Mouse (Mus musculus): ENCODE data around the gene Rit1. TPM values are rescaled to one million over a fixed set of nuclear protein-coding genes. Genes with fewer than 3 reads are reported as not detected.
A peak's percentile ranks its signal among the peaks of the same experiment; 100 is the strongest.

Rit1 gene
- total and polyA plus RNA-seq, 3 experiments = 18.4 to 28.7 (median 23.7) TPM

DNA sequence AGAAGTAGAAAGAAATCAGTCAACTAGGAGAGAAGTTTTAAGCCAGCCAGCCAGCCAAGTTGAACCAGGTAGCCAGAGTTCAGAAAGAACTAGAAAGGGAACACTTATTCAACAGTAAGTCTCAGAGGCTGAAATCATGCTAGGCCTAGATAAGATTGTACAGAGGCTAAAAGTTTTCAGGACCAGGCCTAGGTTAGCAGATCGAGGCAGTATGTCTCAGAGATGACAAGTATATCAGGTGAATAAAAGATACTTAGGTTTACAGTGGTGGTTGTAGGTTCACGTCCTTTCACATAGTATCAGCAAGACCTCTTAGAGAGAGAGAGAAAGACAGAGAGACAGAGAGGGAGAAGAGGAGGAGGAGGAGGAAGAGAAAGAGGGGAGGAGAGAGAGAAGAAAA, 32.8 kb upstream of the Rit1 start:
- H3K27me3 ChIP-seq (replicated peaks) = no peaks in the 10 kb centered on the region
- no peak overlapping the region for H3K4me2 ChIP-seq (ENCODE audit: insufficient read depth, low read depth, poor library complexity, severe bottlenecking)
- TF ChIP-seq GABPA (IDR thresholded peaks at IDR 0.05; ENCODE audit: insufficient replicate concordance, low read depth, low read length) (no peak), POLR2A (IDR thresholded peaks at IDR 0.05; ENCODE audit: low read depth, low read length) (no peak), SMC3 (IDR thresholded peaks at IDR 0.05; ENCODE audit: low read depth, low read length) (no peak), ZKSCAN1 (IDR thresholded peaks at IDR 0.05; ENCODE audit: borderline replicate concordance, low read depth, low read length) (no peak), CHD1 (IDR thresholded peaks at IDR 0.05; ENCODE audit: low read depth, low read length) (no peak), MEF2A (IDR thresholded peaks at IDR 0.05; ENCODE audit: borderline replicate concordance, low read depth, low read length) (no peak), MXI1 (IDR thresholded peaks at IDR 0.05; ENCODE audit: low read depth, low read length) (no peak), HCFC1 (IDR thresholded peaks at IDR 0.05; ENCODE audit: low read depth, low read length) (no peak), USF2 (conservative IDR thresholded peaks at IDR 0.05; ENCODE audit: low read depth, low read length) (no peak), MAZ (IDR thresholded peaks at IDR 0.05; ENCODE audit: low read depth, low read length) (no peak)
- no peak overlapping the region for H3K9ac ChIP-seq (ENCODE audit: insufficient read depth, low read depth)
- in situ Hi-C loops (cut with MboI; ENCODE audit: low pct_ligation_motif_present, low pct_unique_long_range_greater_than_20kb, low sequenced_read_pairs) (loop anchor here (25.0 kb wide), 1 partner anchor 178 kb away; no protein-coding TSS in a partner anchor), dilution Hi-C loops (cut with MboI; ENCODE audit: extremely low pct_ligation_motif_present, extremely low pct_unique_long_range_greater_than_20kb, low sequenced_read_pairs) (no loop called here)
- H3K36me3 ChIP-seq (replicated peaks in 1 of 2; ENCODE audit: control insufficient read depth in 1 of 2, insufficient read depth in 1 of 2, low read length in 1 of 2) = peaks cover 6 to 13% of the 10 kb centered on the region in 2 experiments
- H3K4me3 ChIP-seq (replicated peaks in 1 of 3; ENCODE audit: low read depth in 2 of 3, low read length in 2 of 3, poor library complexity in 1 of 3) = no peak overlapping the region
- no peaks in the 10 kb centered on the region for H3K9me3 ChIP-seq (replicated peaks; ENCODE audit: low read length)
- no peak overlapping the region for H3K27ac ChIP-seq (ENCODE audit: insufficient read depth, low read depth)
- no peak for DNase-seq (ENCODE audit: extremely low read depth)
- H3K79me2 ChIP-seq (replicated peaks; ENCODE audit: control insufficient read depth, extremely low read depth, insufficient read depth, poor library complexity, severe bottlenecking) = peaks cover 27% of the 10 kb centered on the region
- peaks cover 0 to 17% of the 10 kb centered on the region in 2 experiments; a peak in 2 of 4 replicates for H3K4me1 ChIP-seq (ENCODE audit: control insufficient read depth in 1 of 2, insufficient read depth in 2 of 2)

DNA sequence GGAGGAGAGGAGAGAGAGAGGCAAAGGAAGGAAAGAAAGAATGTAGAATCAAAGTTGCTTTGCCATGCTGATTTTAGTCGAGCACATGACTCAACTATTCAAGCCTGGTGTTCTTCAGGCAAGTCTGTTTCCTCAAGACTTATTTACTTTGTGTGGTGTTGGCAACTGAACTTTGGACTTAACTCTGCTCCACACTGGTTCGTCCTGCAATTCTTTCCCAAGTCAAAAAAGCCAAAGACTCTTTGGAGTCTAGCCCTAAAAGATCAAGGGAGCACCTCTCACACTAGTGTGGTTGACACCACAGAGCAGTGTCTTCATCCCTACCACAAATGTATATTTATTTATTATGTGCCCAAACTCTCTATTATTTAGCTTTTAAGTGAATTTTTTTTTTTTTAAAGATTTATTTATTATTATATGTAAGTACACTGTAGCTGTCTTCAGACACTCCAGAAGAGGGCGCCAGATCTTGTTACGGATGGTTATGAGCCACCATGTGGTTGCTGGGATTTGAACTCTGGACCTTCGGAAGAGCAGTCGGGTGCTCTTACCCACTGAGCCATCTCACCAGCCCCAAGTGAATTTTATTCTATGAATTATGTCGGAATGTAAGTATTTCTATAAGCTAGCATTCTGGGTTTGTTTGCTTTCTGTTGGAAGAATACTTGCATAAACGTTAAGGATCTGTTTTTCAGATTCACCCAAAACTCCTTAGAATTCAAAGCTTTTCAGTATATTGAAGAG, 32.2 kb upstream of the Rit1 start:
- in situ Hi-C loops (cut with MboI; ENCODE audit: low pct_ligation_motif_present, low pct_unique_long_range_greater_than_20kb, low sequenced_read_pairs) = loop anchor here (25.0 kb wide), 1 partner anchor 178 kb away; no protein-coding TSS in a partner anchor
- dilution Hi-C loops (cut with MboI; ENCODE audit: extremely low pct_ligation_motif_present, extremely low pct_unique_long_range_greater_than_20kb, low sequenced_read_pairs) = no loop called here
- Histone ChIP-seq H3K9ac (ENCODE audit: insufficient read depth, low read depth) (peak overlapping the region; percentile 95), H3K27me3 (replicated peaks) (no peaks in the 10 kb centered on the region), H3K4me1 (ENCODE audit: control insufficient read depth in 1 of 2, insufficient read depth in 2 of 2) (peaks cover 0 to 17% of the 10 kb centered on the region in 2 experiments; a peak in 2 of 4 replicates), H3K4me2 (ENCODE audit: insufficient read depth, low read depth, poor library complexity, severe bottlenecking) (peak overlapping the region; percentile 46; the same call in 1 of the 2 replicates), H3K27ac (ENCODE audit: insufficient read depth, low read depth) (peak overlapping the region; percentile 56; the same call in 1 of the 2 replicates), H3K36me3 (replicated peaks in 1 of 2; ENCODE audit: control insufficient read depth in 1 of 2, insufficient read depth in 1 of 2, low read length in 1 of 2) (peaks cover 9 to 19% of the 10 kb centered on the region in 2 experiments), H3K79me2 (replicated peaks; ENCODE audit: control insufficient read depth, extremely low read depth, insufficient read depth, poor library complexity, severe bottlenecking) (peaks cover 32% of the 10 kb centered on the region), H3K4me3 (replicated peaks in 1 of 3; ENCODE audit: low read depth in 2 of 3, low read length in 2 of 3, poor library complexity in 1 of 3) (peak overlapping the region; percentile 50 to 97 (median 83)), H3K9me3 (replicated peaks; ENCODE audit: low read length) (no peaks in the 10 kb centered on the region)
- TF ChIP-seq SMC3 (IDR thresholded peaks at IDR 0.05; ENCODE audit: low read depth, low read length) = no peak
- TF ChIP-seq ELF1 (IDR thresholded peaks at IDR 0.05; ENCODE audit: low read depth, low read length) = no peak
- no peak for TF ChIP-seq MAZ (IDR thresholded peaks at IDR 0.05; ENCODE audit: low read depth, low read length)
- peak; percentile 27 for TF ChIP-seq ZNF384 (IDR thresholded peaks at IDR 0.05; ENCODE audit: low read depth, low read length)
- peak; percentile 11 to 38; a peak in 1 of 4 replicates for TF ChIP-seq CTCF (conservative IDR thresholded peaks at IDR 0.05 in 1 of 2, IDR thresholded peaks at IDR 0.05 in 1 of 2; ENCODE audit: low read depth in 2 of 2, low read length in 2 of 2)
- TF ChIP-seq TBP (conservative IDR thresholded peaks at IDR 0.05; ENCODE audit: low read depth, low read length) = 0 out of 2 replicates have a peak, but pooled peaks have one; percentile 35
- TF ChIP-seq GABPA (IDR thresholded peaks at IDR 0.05; ENCODE audit: insufficient replicate concordance, low read depth, low read length) = no peak
- no peak for TF ChIP-seq MYC (IDR thresholded peaks at IDR 0.05; ENCODE audit: low read depth, low read length)
- DNase-seq (ENCODE audit: extremely low read depth) = peak; percentile 19

Measured in CH12.LX (cell line).